Mouse (Mus musculus) right cerebral cortex, postnatal 4 days (tissue): Measurements from ENCODE around the gene Grm8.
A peak's percentile ranks its signal among the peaks of the same experiment; 100 is the strongest.

Experiments
- DNase-seq: peaks from one replicate; pipeline ENCODE4 v3.0.0-alpha.2; 2022

Gene Grm8

GRCm38 (mm10) chr6:28135001-28135401 lies at the start of gene Grm8:
Gene Grm8 (minus strand): TSS chr6:28135178.
- peak; percentile 45 for DNase-seq

DNA sequence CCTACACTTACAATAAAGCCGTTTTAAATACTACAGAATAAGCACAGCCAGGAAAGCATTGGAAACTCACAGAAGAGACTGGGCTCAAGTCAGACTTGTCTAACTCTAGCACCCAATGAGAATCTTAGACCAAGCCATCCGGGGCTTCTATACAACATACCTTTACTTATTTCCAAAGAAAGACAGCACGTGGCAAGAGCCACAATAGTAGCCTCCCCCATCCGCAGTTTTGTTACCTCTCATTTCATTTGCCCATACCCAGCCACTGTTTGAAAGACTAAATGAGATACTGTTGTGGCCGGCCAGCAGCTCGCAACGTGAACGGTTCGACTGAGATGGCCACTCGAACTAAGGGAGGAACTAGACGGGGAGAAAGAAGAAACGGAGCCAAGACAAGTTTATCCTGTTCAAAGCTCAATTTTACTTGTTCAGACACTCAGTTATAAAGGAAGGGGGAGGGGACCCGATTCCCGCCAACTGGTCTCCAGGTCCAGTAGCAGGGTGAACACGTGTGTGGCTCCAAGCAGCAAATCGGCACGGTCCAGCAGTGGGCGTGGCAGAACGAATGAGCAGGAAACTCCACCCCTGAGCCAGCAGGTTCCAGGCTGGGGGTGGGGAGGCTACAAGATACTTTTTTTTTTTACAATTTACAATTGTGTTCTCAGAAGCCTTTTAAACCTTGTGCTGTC lies 35.0 kb upstream of the Grm8 start:
- DNase-seq, result no peak

- no peak for DNase-seq
These were observed 25.4 kb upstream of the Grm8 start for GRCm38 (mm10) chr6:28160399-28160798.

DNA sequence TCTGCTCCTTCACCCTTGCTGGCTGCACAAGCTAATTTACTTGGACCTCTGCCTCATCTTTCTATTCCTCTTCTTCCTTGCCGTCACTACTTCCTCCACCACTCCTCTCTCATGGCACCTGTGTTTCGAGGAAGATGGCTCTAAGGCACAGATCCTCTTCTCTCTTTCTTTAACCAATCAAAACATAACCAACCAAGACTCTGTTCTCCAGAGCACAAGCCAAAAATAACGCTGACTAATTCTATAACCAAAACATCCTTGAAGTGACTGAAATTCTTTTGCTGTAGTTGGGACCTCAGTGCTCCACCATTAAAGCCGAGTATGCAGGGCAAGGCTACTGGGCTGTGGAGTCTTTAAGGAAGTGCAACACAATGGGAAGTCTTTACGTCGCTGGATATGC lies 11.5 kb upstream of the Grm8 start:
- no peak for DNase-seq

DNA sequence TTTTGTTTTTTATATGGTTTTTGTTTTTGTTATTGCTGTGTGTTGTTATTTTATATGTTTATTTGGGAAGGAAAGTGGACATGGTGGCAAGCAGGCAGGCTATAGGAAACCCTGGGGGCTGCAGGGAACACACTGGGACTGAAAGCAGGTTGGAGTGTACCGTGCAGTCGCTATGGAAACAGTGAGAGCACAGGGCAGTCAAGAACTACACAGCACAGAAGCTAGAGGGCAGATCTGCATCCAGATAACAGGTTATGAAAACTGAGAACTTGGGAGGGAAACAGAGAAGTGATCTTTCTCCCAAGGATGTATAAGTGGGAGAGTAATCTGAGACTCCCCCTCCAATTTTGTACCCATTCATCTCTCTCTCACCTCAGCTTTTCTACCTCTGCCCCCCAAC lies 7.4 kb upstream of the Grm8 start:
- DNase-seq, result no peak

DNA sequence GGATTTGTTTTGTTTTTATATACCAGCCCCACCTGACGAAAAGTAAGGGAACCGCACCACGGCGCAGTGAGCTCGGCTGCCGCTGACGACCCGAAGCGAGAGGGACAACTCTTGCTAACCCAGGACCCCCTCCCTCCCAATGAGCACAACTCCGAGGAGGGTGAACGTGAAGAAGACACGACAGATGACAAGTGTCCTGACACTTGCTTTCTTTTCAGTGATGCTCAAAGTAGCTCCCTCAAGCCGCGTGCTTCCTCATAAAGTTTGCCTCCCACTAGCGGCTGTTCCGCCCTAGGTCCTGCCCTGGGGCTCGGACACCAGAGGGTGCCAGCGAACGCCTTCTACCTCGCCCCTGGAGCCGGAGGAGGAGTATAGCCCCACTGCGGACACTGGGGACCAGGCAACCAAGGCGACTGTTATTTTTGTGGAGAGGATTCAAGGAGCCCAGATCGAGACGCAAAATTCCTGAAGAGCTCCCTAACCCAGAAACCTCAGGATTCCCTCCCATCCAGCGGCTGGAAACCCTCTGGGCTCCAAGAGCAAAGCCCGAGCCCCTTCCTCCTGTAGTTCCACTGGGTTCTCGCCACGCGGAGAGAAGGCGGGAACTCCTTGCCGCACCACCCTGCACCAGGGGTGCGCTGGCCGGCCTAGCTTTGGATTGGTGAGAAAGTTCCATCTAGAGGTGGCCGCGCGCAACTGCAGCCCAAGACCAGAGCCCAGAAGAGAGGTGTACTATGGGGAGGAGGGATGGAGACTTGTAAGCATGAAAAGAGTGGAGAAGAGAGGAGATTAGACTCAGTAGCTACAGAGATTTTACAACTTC lies 644 bp upstream of the Grm8 start:
- DNase-seq, result peak; percentile 82

- peak; percentile 47 for DNase-seq
These were observed 652 bp downstream of the Grm8 start for GRCm38 (mm10) chr6:28134251-28134801.

GRCm38 (mm10) chr6:28133206-28134063 lies 1.5 kb downstream of the Grm8 start:
- DNase-seq, result peak; percentile 20

GRCm38 (mm10) chr6:28132056-28132455 lies 2.9 kb downstream of the Grm8 start:
- DNase-seq, result no peak

DNA sequence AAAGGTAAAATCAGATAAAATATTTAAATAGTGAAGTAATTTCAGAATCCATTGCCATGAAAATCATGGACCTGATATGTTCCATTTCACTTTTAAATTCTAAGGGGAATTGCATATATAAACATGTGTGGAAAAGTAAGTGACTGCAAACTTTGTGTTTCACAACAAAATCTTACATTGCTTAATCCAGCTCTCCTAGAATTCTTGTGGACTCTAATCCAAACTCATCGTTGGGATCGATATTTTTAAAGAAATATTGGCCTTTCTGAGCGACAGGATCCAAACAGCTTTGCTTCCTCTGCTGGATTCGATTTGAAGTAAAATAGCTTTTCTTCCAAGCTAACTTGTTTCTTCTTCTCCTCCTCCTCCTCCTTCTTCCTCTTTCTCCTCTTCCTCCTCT lies 6.1 kb downstream of the Grm8 start:
- DNase-seq, result no peak

- no peak for DNase-seq
These were observed 19.5 kb downstream of the Grm8 start for GRCm38 (mm10) chr6:28115519-28115918.

- no peak for DNase-seq
These were observed 20.1 kb downstream of the Grm8 start for GRCm38 (mm10) chr6:28114916-28115315.

- DNase-seq, result no peak
These were observed 23.4 kb downstream of the Grm8 start for GRCm38 (mm10) chr6:28111551-28111950.

DNA sequence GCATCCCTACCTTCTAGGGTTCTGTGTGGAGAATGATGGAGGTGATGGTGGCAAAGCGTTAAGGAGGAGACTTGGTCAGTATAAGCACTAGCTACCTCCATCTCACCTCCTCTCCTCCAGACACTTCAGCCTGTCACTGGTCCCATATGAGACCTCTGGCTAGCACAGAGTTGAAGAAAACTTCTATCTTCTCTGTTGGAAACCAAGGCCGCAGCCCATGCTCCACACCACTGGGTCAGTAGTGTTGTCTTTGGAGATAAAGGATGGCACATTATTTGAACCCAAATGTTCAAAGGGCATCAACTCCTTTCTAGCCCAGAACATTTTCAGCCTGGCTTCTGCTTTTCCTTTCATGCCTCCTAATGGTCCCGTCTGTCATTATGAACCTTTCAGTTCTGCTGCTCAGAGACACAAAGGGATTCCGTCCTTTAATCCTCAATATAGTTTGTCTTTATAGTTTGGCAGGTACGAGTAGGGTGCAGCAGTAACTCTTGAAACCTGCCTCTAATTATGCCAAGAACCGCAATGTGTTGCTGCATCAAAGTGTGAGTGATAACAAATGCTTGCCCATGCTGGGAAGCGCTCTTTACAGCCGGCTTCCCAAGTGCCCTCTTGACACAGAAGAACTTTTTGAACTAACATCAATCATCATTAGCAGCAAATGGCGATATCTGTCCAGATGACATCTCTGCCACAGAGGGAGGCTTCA lies 32.2 kb downstream of the Grm8 start:
- DNase-seq, result no peak

- no peak for DNase-seq
These were observed 35.0 kb downstream of the Grm8 start for GRCm38 (mm10) chr6:28100001-28100400.

DNA sequence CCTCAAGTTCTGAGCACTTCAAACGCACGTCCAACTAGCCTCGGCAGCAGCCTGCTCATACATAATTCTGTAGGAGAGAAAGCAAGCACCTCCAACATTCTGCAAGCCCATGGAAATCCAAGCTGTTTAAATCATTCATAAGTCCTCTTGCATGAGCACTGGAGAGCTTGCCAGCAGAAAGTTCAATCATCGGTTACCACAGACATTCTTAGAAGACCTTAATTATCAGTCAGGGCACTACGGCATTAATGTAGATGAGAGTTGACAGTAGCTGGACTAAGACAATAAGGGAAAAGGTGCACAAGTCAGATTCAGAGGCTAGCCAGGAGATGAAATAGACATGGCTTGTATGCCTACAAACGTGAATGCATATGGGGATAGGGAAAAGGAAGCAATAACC lies 42.5 kb downstream of the Grm8 start:
- DNase-seq, result no peak

- DNase-seq, result no peak
These were observed 43.1 kb downstream of the Grm8 start for GRCm38 (mm10) chr6:28091836-28092235.

DNA sequence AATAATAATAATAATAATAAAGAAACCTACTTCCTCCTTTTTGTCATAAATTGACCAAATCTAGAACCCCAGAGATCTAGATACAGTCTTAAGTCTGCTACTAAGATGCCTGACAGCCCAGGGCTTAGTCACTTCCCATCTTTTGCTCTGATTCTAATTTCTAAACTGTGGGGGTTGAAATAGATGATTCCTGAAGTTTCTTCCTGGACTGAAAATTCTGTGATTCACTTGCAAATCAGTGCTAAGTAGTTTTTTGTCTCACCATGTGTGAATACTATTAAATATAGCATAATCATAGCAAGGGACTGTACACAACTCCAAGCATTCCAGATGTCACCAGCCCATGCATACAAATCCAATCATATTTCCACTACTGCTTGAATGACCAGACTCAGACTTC lies 44.0 kb downstream of the Grm8 start:
- no peak for DNase-seq

GRCm38 (mm10) chr6:28075534-28075933 lies 59.4 kb downstream of the Grm8 start:
- no peak for DNase-seq

DNA sequence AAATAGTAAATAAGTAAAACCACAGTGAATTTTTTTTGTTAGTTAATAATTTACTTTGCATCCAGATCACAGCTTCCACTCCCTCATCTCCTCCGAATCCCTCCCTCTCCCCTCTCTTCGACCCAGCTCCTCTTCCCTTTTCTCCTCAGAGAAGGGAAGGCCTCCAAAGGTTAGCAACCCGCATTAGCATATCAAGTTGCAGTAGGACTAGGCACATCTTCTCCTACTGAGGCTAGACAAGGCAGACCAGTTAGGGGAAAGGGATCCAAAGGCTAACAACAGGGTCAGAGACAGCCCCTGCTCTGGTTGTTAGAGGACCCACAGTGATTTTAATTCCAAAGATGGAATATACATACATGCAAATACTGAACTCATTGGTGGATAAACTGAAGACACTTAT lies 60.5 kb downstream of the Grm8 start:
- DNase-seq, result no peak

DNA sequence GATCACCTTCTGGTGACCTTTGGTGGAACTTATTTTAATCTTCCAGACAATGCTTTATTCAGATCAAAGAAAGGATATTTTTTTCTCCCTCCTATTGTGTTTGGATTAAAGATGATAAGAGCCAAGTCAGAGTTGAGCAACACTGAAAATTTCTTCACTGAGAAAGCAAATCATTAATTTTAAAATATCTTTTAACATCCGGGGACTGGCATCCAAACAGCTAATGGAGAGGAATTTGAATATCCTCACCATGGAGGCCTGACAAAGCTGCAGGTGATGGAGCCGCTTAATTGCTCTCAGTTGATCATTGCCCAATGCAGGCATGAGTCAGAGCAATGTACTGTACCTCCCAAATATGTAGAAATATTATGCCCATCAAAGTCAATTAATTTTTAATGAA lies 83.0 kb downstream of the Grm8 start:
- DNase-seq, result no peak

GRCm38 (mm10) chr6:28042339-28042738 lies 92.6 kb downstream of the Grm8 start:
- DNase-seq, result no peak

GRCm38 (mm10) chr6:28040815-28041214 lies 94.2 kb downstream of the Grm8 start:
- DNase-seq, result no peak
